Mouse (Mus musculus) frontal cortex, adult (tissue): Measurements from ENCODE around the gene Xpnpep1.

ENCODE experiments used
- ATAC-seq: cut with Nextera tagmentation; 2 replicates; pipeline ENCODE4 v1.9.2; 2017; ENCODE audit warnings: mild to moderate bottlenecking, moderate library complexity, mixed read lengths; ENCODE audit not compliant: low TSS enrichment

Gene Xpnpep1

DNA sequence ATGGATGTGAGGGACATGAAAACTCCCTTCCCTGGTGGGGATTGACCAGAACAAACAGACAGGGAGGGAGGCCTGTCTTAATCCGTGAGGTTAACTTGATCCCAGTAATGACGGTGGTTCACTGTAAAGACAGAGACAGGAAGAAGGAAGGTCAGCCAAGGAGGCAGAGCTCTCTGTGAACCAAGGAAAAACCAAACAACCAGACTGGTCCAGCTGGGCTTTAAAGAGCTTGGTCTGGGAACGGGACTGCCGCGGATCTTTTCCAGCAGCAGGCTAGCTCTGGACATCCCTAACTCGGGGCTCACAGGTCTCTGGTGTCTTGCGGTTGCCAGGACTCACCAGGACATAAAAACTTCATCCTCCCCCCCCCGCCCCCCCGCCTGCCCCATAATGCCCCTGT is 26.5 kb upstream of the Xpnpep1 start:
- no peak for ATAC-seq

DNA sequence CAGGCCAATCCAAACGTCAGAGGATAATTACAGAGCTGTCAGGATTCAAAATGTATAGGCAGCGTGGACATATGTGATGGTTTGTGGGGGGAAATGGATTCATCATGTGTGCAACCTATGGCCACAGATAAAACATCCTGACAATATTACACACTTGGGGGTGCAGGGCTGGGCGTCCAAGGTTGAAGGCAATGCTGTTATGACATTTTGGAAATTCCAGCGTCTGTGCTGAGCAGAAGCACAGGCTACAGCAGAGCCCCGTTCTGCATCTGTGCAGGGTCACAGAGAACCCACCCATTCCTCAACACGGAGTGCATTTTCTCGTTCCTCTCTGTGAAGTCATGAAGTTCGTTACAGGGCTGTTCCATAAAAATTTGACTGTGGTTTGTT is 25.0 kb upstream of the Xpnpep1 start:
- no peak for ATAC-seq

- no peak for ATAC-seq
Observed at GRCm38 (mm10) chr19:53064292-53064971, 24.4 kb upstream of the Xpnpep1 start.

DNA sequence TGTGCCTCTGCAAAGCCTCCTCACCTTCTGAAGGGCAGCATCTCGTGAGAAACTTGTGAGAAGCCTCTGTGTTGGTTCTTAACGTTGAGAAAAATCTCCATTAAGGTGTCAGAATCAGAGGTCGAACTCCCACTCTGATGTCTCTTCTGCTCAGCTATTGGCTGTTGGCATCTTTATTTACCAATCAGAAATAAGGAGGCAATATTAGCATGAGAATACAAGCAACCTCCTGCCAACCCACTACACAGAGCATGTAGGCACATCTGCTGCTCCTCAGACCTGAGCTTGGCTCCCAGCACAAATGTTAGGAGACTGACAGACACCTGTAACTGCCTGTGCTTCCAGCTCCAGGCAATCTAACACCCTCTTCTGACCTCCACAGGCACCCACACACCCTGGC is 22.0 kb upstream of the Xpnpep1 start:
- no peak for ATAC-seq

DNA sequence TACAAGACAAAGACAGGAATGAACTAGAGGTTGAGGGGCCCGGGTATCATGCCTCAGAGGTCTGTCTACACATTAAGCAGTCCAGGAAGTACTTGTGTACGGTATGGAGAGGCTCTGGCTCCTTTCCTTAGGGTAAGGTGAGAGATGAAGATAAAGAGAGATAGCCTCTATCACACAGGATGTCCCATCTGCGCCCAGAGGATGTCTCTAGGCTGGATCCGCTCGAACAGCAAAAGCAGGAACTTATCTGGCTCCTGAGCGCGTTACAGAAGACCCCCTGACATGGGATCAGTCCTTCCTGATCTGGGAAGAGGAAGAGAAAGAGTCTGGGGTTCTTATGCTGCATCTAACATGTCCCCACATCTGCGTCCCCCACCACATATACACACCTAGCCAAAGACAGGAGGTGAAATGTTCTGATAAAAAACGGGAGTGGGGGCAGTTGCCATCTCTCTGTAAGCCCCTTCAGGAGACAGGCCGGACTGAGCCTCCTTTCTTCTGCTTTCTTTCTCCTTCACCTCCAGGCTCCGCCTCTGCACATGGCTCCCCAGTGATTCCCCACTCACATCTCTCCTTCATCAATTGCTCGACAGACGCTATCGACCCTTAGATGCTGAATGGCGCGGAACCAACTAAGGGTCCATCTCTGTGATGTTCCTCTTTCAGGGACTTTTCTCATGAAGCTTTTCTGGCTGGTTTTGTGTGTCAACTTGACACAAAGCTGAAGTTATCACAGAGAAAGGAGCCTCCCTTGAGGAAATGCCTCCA is 19.5 kb upstream of the Xpnpep1 start:
- no peak for ATAC-seq

DNA sequence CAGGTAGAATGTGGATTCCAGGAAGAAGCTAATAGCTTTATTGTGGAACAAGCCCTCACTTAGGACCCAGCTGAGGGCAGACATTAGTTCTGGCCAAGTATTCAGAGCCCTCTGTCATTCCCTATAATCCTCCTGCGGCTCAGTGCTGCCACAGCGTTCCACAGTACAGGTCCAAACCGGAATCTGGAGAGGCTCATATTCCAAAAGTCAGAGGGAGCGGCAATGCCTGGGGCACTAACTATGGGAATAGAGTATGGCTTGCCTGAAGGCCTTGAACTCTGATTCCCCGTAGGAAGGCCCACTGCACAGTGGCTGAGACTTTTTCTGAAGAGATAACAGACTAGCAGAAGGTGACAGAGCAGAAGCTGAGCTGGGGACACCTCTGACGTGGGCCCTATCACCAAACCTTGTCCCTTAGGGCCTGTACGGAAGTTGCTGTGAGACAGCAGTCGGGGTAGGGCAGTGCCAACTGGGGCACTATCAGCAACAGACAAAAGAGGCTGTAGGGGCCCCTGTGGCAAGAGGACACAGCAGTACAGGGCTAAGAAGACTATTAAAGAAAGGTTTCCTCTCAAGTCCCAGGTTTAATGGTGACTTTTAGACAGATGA is 18.8 kb upstream of the Xpnpep1 start:
- no peak for ATAC-seq

DNA sequence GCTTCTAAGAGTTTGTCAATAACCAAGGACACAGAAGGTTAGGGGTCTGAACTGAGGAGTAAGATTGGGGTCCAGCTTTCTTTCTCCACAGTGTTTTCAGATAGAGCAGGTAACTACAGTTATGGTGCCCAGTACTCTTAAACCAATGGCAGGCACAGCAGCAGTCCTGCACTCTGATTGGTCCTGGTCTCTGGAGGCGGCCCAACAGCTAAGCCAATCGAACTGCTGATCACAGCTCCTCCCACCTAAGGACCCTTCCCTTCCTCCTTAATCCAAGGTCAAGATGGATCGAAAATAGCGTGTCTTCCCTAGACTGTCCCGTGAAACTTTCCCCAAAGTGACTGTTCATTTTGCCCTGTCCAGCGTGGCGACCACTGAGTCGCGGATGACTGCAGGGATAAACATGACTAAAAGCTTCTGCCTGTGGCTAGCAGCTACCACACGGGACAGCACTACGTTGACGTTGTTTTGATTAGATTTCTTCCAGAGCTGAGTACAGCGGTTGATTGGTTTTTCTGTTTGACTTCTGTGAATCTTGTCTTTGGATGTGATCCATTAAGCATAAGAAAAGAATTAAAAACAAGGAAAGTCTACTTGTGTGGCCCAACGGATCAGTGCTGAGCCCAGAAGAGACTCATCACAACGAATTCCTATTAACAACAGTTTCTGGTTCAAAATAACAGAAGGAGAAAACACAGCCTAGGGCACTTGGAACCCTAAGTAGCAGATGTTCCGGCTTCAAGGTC is 18.1 kb upstream of the Xpnpep1 start:
- ATAC-seq, result no peak

GRCm38 (mm10) chr19:53053355-53053754 is 13.3 kb upstream of the Xpnpep1 start:
- ATAC-seq, result no peak

GRCm38 (mm10) chr19:53052031-53052670 is 12.1 kb upstream of the Xpnpep1 start:
- ATAC-seq, result no peak

DNA sequence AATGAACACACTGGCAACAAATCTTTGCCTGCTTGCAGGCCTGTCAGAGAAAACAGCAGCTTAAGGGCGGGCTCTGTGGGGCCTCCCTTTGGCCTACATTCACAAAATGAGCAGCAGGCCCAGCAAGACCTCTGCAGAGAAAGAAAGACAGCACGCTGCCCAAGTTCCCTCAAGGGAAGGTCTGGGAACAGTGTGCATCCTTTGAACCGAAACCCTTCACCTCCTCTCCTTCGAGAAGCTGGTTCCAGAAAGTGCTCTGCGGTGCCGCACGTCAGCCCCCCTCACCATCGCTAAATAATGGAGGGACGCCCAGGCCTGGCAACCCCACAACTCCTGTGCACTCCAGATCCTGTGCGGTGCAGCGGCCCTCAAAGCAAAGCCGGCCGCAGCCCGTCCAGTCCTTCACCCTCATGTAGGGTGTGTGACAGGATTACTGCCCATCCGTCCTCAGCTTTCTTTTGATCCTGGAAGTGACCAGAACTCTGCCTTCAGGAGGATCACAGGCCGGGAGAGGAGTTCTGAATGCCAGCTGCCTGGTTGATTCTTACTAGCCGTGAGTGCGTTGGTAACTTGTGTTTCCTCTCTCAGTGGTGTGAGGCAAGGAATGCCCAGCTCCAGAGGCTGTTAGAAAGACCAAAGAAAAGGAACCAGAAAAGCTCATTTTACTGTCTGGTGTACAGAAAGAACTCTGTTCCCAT is 11.4 kb upstream of the Xpnpep1 start:
- no peak for ATAC-seq

- ATAC-seq, result no peak
Observed at GRCm38 (mm10) chr19:53050100-53050499, 10.1 kb upstream of the Xpnpep1 start.

GRCm38 (mm10) chr19:53047208-53047607 is 7.2 kb upstream of the Xpnpep1 start:
- ATAC-seq, result no peak

GRCm38 (mm10) chr19:53043423-53044125 is 3.6 kb upstream of the Xpnpep1 start:
- ATAC-seq, result no peak

GRCm38 (mm10) chr19:53041570-53041969 is 1.6 kb upstream of the Xpnpep1 start:
- ATAC-seq, result no peak

GRCm38 (mm10) chr19:53041133-53041510 is 1.1 kb upstream of the Xpnpep1 start:
- no peak for ATAC-seq

DNA sequence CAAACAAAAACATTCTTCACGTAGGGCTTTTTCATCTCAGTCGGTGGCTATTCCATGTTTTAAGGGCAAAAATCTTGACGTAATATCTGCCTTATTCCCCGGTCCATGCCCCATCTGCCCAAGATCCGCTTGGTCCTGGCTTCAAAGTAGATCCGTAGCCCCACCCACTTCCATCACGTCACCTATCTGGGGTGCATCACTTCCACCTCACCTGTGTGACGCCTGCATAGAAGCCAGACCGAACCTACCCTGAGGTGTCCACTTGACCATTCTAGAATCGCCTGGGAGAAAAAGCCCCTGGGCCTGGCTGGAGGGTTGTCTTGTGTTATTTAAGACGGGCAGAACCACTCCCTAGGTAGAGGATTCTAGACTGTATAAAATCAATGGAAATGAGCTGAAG is 924 bp downstream of the Xpnpep1 start:
- ATAC-seq, result 0 out of 2 replicates have a peak, but pooled peaks have one; percentile 14

DNA sequence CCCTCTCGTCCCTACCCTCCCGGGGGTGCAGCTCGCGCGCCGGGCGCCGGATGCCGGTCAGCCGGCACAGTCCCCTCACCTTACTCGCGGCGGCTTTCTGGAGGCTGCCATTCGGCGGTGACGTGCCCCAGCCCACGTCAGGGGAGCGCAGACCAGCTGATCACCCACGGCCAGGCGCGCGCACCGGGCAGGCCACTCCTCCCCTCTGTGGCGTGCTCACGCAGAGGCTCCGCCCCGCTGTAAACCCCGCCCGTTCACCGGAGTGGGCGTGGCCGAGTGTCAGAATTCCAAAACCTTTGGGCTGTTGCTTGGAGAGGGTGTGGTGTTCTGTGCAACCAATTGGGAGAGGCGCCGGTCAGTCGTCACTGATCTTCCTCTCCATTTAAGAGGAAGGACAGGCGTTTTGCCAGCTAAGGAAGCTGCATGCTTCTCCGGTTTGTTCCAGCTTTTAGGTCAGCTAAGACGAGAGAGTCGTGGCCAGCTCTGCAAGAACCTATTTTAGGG is 1.5 kb downstream of the Xpnpep1 start:
- peak; percentile 94 for ATAC-seq

DNA sequence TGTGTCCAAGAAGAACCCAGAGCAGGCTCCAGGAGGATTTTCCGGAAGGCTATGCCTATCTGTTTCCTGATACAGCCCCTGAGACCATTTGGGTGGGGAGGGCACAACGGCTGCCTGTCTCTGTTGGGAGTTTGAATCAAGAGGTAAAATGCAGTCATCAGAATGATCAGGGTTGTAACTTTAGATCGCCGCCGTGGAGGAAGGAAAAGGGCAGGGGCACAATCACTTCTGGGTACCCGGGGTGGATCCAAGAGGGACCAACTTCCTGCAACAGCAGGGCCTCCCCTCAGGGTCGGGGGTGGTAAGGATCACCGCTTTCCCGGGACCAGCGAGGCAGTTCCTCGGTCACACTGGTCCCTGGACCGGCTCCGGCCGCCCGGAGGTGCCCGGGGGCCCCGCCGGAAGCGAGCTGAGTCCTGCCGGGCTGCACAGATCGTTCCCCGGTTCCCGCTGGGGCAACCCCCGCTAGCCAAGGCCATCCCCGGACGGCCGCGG is 2.0 kb downstream of the Xpnpep1 start:
- ATAC-seq, result peak; percentile 55

- ATAC-seq, result no peak
Observed at GRCm38 (mm10) chr19:53033159-53033943, 6.7 kb downstream of the Xpnpep1 start.
